Mouse (Mus musculus): ENCODE data around the gene Ddt. TPM values are rescaled to one million over a fixed set of nuclear protein-coding genes. Genes with fewer than 3 reads are reported as not detected.
"Not testable (repeated sequence)": the region's sequence is repeated elsewhere in the genome, so short reads cannot be mapped to it uniquely, and the experiment has no call there.

The Ddt gene
- total and polyA plus RNA-seq, 2 experiments from 2014 or later = 82.1 to 83.0 TPM

DNA sequence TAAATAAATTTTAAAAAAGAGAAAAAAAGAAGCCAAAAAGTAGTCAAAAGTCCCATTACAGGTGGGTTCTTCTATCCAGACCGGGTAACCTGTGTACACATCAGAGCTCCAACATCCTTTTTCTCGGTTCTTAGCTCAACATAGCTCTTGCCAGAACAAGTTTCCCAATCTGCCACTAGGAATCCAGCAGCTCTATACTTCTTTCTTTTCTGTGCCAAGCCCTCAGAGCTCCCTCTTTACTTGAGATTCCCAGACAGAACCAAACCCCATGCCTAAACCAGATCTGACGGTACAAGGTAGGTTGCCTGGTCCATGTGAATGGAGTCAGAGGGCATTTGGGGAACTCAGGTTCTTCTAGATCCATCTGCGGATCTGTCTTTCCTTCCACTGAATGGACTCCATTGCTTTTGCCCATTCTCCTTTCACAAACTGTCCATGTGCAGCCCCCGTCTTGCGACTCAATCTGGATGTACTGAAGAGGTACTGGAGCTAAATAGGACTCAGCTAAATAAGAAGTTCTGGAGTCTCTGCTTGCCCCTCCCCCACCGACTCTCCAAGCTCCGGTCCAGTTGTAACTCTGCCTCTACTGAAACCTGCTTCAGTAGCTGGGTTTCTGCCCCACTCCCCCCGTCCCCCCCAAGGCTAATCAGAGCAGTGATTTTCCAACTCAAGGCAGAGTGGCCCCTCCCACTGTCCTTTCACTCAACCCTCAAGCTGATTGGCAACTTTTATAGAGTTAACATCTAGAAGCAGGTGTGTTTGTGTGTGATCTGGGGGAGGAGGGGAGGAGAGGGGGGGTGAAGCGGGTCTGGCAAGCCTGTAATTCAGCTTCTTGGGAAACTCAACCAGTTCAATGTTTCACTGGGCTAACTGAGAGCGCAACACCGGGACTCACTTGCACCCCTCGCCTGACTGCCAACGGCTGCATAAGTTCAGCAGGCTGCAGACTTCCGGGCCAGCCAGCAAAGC, 6.3 kb upstream of the Ddt start:
- Histone ChIP-seq H3K27me3 (ENCODE audit: control insufficient read depth, insufficient read depth, low read length) (peaks cover 12% of the 10 kb centered on the region; the same call in 1 of the 2 replicates), H3K4me2 (ENCODE audit: low read depth, low read length) (0 out of 2 replicates have a peak overlapping the region, but pooled peaks have one; percentile 63), H3K4me1 (ENCODE audit: control insufficient read depth, insufficient read depth) (0 out of 2 replicates have a peak, but pooled peaks cover 4% of the 10 kb centered on the region), H3K36me3 (replicated peaks; ENCODE audit: control insufficient read depth, insufficient read depth, low read length) (no peaks in the 10 kb centered on the region), H3K9me3 (replicated peaks; ENCODE audit: control insufficient read depth, low read length) (peaks cover 9% of the 10 kb centered on the region), H3K4me3 (ENCODE audit: low read depth, low read length) (no peak overlapping the region), H3K9ac (replicated peaks; ENCODE audit: low read depth, low read length) (no peak overlapping the region), H3K27ac (ENCODE audit: low read depth) (no peak overlapping the region)
- TF ChIP-seq EP300 (IDR thresholded peaks at IDR 0.05; ENCODE audit: low read depth) (no peak), CTCF (IDR thresholded peaks at IDR 0.05; ENCODE audit: low read depth) (no peak)
- DNase-seq (ENCODE audit: low spot score) = no peak
- ATAC-seq (ENCODE audit: insufficient read depth, low read depth) = no peak
- 39% methylated on average over 15 of the region's 15 CpGs for WGBS

DNA sequence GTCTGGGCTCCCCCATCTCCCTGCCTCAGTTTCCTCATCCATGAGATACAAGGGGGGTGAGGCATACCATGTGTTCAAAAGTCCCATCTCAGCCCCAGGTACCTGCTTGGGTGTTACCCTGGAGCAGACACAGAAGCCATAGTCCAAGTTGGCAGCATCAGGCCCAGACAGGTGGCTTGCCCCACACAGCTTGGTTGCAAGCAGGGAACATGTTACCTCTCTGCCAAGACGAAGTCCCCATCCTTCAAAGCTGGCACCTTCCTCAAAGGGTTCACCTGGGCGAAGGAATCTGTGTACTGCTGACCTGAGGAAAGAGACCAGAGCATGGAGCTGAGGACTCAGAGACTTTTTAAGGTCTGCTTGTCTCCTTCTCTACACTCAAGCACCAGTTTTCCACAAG, 4.7 kb upstream of the Ddt start:
- WGBS = 63% methylated on average over 2 of the region's 2 CpGs
- no peak for ATAC-seq (ENCODE audit: insufficient read depth, low read depth)
- no peak overlapping the region for H3K9ac ChIP-seq (replicated peaks; ENCODE audit: low read depth, low read length)
- TF ChIP-seq EP300 (IDR thresholded peaks at IDR 0.05; ENCODE audit: low read depth) = no peak
- no peak for TF ChIP-seq CTCF (IDR thresholded peaks at IDR 0.05; ENCODE audit: low read depth)
- H3K9me3 ChIP-seq (replicated peaks; ENCODE audit: control insufficient read depth, low read length) = peaks cover 9% of the 10 kb centered on the region
- H3K4me3 ChIP-seq (ENCODE audit: low read depth, low read length) = no peak overlapping the region
- H3K36me3 ChIP-seq (replicated peaks; ENCODE audit: control insufficient read depth, insufficient read depth, low read length) = no peaks in the 10 kb centered on the region
- no peak overlapping the region for H3K27ac ChIP-seq (ENCODE audit: low read depth)
- peaks cover 12% of the 10 kb centered on the region; the same call in 1 of the 2 replicates for H3K27me3 ChIP-seq (ENCODE audit: control insufficient read depth, insufficient read depth, low read length)
- DNase-seq (ENCODE audit: low spot score) = no peak
- H3K4me2 ChIP-seq (ENCODE audit: low read depth, low read length) = no peak overlapping the region
- H3K4me1 ChIP-seq (ENCODE audit: control insufficient read depth, insufficient read depth) = 0 out of 2 replicates have a peak, but pooled peaks cover 5% of the 10 kb centered on the region

DNA sequence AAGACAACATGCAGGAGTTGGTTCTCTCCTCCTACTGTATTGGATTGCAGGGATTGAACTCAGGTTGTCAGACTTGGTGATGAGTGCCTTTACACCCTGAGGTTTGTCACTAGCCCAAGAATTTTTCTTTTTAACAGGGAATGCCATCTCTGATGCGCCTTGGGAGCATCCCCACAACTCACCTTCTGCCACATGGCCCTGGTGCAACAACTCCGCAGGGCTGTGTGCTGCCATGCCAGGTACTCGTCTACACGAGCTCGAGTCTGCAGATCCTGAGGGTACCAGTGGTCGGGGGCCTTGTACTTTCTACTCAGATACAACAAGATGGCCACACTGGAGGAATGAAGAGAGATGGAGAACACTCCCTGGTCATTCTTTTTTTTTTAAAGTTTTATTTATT, 3.3 kb upstream of the Ddt start:
- ATAC-seq (ENCODE audit: insufficient read depth, low read depth) (no peak), DNase-seq (ENCODE audit: low spot score) (no peak)
- no peak overlapping the region for H3K4me3 ChIP-seq (ENCODE audit: low read depth, low read length)
- H3K27me3 ChIP-seq (ENCODE audit: control insufficient read depth, insufficient read depth, low read length) = 0 out of 2 replicates have a peak, but pooled peaks cover 7% of the 10 kb centered on the region
- no peak overlapping the region for H3K4me2 ChIP-seq (ENCODE audit: low read depth, low read length)
- no peak overlapping the region for H3K27ac ChIP-seq (ENCODE audit: low read depth)
- 75% methylated on average over 6 of the region's 6 CpGs for WGBS
- no peaks in the 10 kb centered on the region for H3K36me3 ChIP-seq (replicated peaks; ENCODE audit: control insufficient read depth, insufficient read depth, low read length)
- H3K4me1 ChIP-seq (ENCODE audit: control insufficient read depth, insufficient read depth) = peaks cover 12% of the 10 kb centered on the region
- H3K9me3 ChIP-seq (replicated peaks; ENCODE audit: control insufficient read depth, low read length) = peaks cover 9% of the 10 kb centered on the region
- H3K9ac ChIP-seq (replicated peaks; ENCODE audit: low read depth, low read length) = no peak overlapping the region
- TF ChIP-seq CTCF (IDR thresholded peaks at IDR 0.05; ENCODE audit: low read depth) (no peak), EP300 (IDR thresholded peaks at IDR 0.05; ENCODE audit: low read depth) (no peak)

DNA sequence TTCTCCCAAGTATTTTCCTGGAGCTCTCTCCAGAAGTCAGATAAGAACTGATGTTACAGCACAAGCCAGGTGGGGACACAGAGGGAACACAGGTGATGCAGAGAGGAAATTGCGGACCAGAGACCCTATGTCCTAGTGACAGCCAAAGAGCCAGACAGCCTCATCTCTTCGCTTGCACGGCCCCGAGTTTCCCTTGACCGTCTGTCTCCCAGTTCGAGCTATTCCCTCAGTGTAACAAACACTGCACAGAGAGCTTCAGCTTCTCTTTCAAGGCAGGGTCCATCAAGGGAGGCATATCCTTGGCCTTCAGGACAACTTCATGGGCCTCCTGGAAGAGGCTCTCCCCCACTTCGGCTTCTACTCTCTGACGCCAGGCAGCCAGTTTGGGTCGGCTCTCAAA, 1.4 kb upstream of the Ddt start:
- peaks cover 9% of the 10 kb centered on the region for H3K9me3 ChIP-seq (replicated peaks; ENCODE audit: control insufficient read depth, low read length)
- H3K4me3 ChIP-seq (ENCODE audit: low read depth, low read length) = no peak overlapping the region
- 0 out of 2 replicates have a peak, but pooled peaks cover 2% of the 10 kb centered on the region for H3K27me3 ChIP-seq (ENCODE audit: control insufficient read depth, insufficient read depth, low read length)
- WGBS = 82% methylated on average over 9 of the region's 9 CpGs
- H3K4me2 ChIP-seq (ENCODE audit: low read depth, low read length) = no peak overlapping the region
- DNase-seq (ENCODE audit: low spot score) (no peak), ATAC-seq (ENCODE audit: insufficient read depth, low read depth) (no peak)
- TF ChIP-seq CTCF (IDR thresholded peaks at IDR 0.05; ENCODE audit: low read depth) = no peak
- H3K4me1 ChIP-seq (ENCODE audit: control insufficient read depth, insufficient read depth) = peaks cover 8% of the 10 kb centered on the region
- no peak overlapping the region for H3K27ac ChIP-seq (ENCODE audit: low read depth)
- H3K9ac ChIP-seq (replicated peaks; ENCODE audit: low read depth, low read length) = no peak overlapping the region
- H3K36me3 ChIP-seq (replicated peaks; ENCODE audit: control insufficient read depth, insufficient read depth, low read length) = no peaks in the 10 kb centered on the region

DNA sequence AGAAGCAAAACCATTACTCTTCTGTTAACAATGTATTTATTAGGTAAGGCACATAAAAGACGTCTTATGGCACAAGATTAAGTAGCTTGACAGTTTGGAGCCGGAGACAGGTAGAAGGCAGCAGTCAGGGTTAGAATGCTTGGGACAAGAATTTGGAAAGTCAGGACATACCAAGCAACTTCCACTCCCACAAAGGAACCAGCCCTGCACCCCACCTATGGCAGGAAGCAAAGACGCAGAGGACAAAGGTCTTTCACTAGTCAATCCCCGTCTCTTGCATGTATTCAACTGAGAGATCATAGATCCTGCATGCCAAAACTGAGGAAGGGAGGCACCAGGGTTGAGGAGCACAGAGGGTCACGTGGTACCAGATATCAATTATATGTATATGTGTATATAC, 888 bp upstream of the Ddt start:
- H3K4me3 ChIP-seq (ENCODE audit: low read depth, low read length) = no peak overlapping the region
- 89% methylated on average over 5 of the region's 5 CpGs for WGBS
- H3K27me3 ChIP-seq (ENCODE audit: control insufficient read depth, insufficient read depth, low read length) = no peaks in the 10 kb centered on the region
- ATAC-seq (ENCODE audit: insufficient read depth, low read depth) = no peak
- TF ChIP-seq CTCF (IDR thresholded peaks at IDR 0.05; ENCODE audit: low read depth) = no peak
- TF ChIP-seq EP300 (IDR thresholded peaks at IDR 0.05; ENCODE audit: low read depth) = no peak
- peaks cover 9% of the 10 kb centered on the region for H3K9me3 ChIP-seq (replicated peaks; ENCODE audit: control insufficient read depth, low read length)
- no peaks in the 10 kb centered on the region for H3K36me3 ChIP-seq (replicated peaks; ENCODE audit: control insufficient read depth, insufficient read depth, low read length)
- H3K27ac ChIP-seq (ENCODE audit: low read depth) = no peak overlapping the region
- no peak for DNase-seq (ENCODE audit: low spot score)
- no peak overlapping the region for H3K4me2 ChIP-seq (ENCODE audit: low read depth, low read length)
- peaks cover 8% of the 10 kb centered on the region for H3K4me1 ChIP-seq (ENCODE audit: control insufficient read depth, insufficient read depth)
- no peak overlapping the region for H3K9ac ChIP-seq (replicated peaks; ENCODE audit: low read depth, low read length)

DNA sequence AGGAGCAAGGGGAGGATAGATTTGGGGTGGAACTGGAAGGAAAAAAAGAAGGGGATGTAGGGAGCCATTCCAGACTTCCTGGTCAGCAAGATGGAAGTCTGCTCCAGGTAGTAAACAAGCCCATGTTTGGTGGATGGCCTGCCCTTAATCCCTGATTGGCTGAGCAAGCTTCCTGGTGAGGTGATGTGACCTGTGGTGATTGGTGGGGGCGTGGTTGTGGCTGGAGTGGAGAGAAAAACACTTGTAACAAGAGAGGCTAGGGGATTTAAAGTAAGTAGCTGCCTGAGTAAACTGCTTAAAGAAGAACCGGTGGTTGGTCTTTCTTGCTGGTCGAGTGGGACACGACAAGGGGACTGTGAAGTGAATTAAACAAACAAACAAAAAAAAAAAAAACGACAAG, 5.5 kb downstream of the Ddt start:
- H3K9me3 ChIP-seq (replicated peaks; ENCODE audit: control insufficient read depth, low read length); H3K4me3 ChIP-seq (ENCODE audit: low read depth, low read length); H3K27ac ChIP-seq (ENCODE audit: low read depth); H3K9ac ChIP-seq (replicated peaks; ENCODE audit: low read depth, low read length); H3K4me2 ChIP-seq (ENCODE audit: low read depth, low read length); H3K36me3 ChIP-seq (replicated peaks; ENCODE audit: control insufficient read depth, insufficient read depth, low read length); H3K27me3 ChIP-seq (ENCODE audit: control insufficient read depth, insufficient read depth, low read length); H3K4me1 ChIP-seq (ENCODE audit: control insufficient read depth, insufficient read depth); DNase-seq (ENCODE audit: low spot score); ATAC-seq (ENCODE audit: insufficient read depth, low read depth): not testable (repeated sequence)
- WGBS = 21% methylated on average over 5 of the region's 5 CpGs
